Mouse (Mus musculus) CD4-positive, CD25-positive, alpha-beta regulatory T cell, adult 2 months (primary cell): Measurements from ENCODE around the gene Zfp42.
"Not testable (repeated sequence)": the region's sequence is repeated elsewhere in the genome, so short reads cannot be mapped to it uniquely, and the experiment has no call there.

ENCODE experiments used
- DNase-seq: peaks from one replicate; pipeline ENCODE4 v3.0.0-alpha.2; 2012; ENCODE audit warnings: low read depth, low spot score

Zfp42 gene

GRCm38 (mm10) chr8:43306896-43307295 is at the start of gene Zfp42:
Zfp42 (minus strand) TSS chr8:43306980.
- no peak for DNase-seq

- DNase-seq, result no peak
Observed at GRCm38 (mm10) chr8:43356069-43356770, 49.4 kb upstream of the Zfp42 start.

- DNase-seq, result not testable (repeated sequence)
Observed at GRCm38 (mm10) chr8:43352241-43352640, 45.5 kb upstream of the Zfp42 start.

- no peak for DNase-seq
Observed at GRCm38 (mm10) chr8:43338555-43338954, 31.8 kb upstream of the Zfp42 start.

GRCm38 (mm10) chr8:43333465-43333864 is 26.7 kb upstream of the Zfp42 start:
- DNase-seq, result no peak

GRCm38 (mm10) chr8:43331657-43332056 is 24.9 kb upstream of the Zfp42 start:
- no peak for DNase-seq

GRCm38 (mm10) chr8:43329913-43330705 is 23.3 kb upstream of the Zfp42 start:
- no peak for DNase-seq

- DNase-seq, result no peak
Observed at GRCm38 (mm10) chr8:43328666-43329065, 21.9 kb upstream of the Zfp42 start.

- DNase-seq, result no peak
Observed at GRCm38 (mm10) chr8:43320771-43321170, 14.0 kb upstream of the Zfp42 start.

- no peak for DNase-seq
Observed at GRCm38 (mm10) chr8:43308213-43308612, 1.4 kb upstream of the Zfp42 start.

GRCm38 (mm10) chr8:43305676-43306075 is 1.1 kb downstream of the Zfp42 start:
- DNase-seq, result no peak

GRCm38 (mm10) chr8:43299796-43300195 is 7.0 kb downstream of the Zfp42 start:
- no peak for DNase-seq

GRCm38 (mm10) chr8:43295826-43296225 is 11.0 kb downstream of the Zfp42 start:
- no peak for DNase-seq

GRCm38 (mm10) chr8:43294191-43294590 is 12.6 kb downstream of the Zfp42 start:
- no peak for DNase-seq

- DNase-seq, result no peak
Observed at GRCm38 (mm10) chr8:43290424-43291111, 16.2 kb downstream of the Zfp42 start.

- no peak for DNase-seq
Observed at GRCm38 (mm10) chr8:43289781-43290180, 17.0 kb downstream of the Zfp42 start.

- DNase-seq, result no peak
Observed at GRCm38 (mm10) chr8:43288840-43289239, 17.9 kb downstream of the Zfp42 start.

- no peak for DNase-seq
Observed at GRCm38 (mm10) chr8:43287456-43287855, 19.3 kb downstream of the Zfp42 start.

GRCm38 (mm10) chr8:43283231-43283630 is 23.5 kb downstream of the Zfp42 start:
- DNase-seq, result no peak

- no peak for DNase-seq
Observed at GRCm38 (mm10) chr8:43278397-43278796, 28.4 kb downstream of the Zfp42 start.

- no peak for DNase-seq
Observed at GRCm38 (mm10) chr8:43260961-43261360, 45.8 kb downstream of the Zfp42 start.

GRCm38 (mm10) chr8:43257886-43258285 is 48.9 kb downstream of the Zfp42 start:
- DNase-seq, result no peak
